Mouse (Mus musculus) spleen, embryonic (tissue): ENCODE data around the gene Tm7sf3.
"Not testable (repeated sequence)": the region's sequence is repeated elsewhere in the genome, so short reads cannot be mapped to it uniquely, and the experiment has no call there.

ENCODE experiments used
- CTCF ChIA-PET: fragments of 350-600 bp; sonication (Branson Sonifier 250); formaldehyde crosslinking; loops from one replicate; lab custom pipeline; 2022; lab: Charles Lee

Tm7sf3 gene

DNA sequence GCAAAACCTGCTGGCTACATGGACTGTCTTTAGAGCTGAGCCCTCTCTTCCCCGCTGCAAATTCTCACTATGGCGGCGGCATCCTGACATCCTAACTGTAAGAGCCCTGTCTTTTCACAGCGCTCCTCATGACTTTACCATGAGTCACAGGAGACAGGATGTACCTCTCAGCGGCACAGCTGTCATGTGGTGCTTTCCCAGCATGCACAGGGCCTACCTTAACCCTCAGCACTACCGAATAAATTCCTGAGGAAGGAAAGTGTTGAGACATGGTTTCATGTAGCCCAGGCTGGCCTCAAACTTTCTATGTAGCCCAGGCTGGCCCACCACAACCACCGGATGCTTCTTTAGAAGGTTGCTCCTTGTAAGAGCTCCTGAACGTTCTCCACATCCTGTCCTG is 26.7 kb downstream of the Tm7sf3 start:
- CTCF ChIA-PET, result no interaction called here

GRCm38 (mm10) chr6:146614541-146614940 is 28.1 kb downstream of the Tm7sf3 start:
- CTCF ChIA-PET, result no interaction called here

GRCm38 (mm10) chr6:146613907-146614306 is 28.7 kb downstream of the Tm7sf3 start:
- CTCF ChIA-PET, result no interaction called here

- CTCF ChIA-PET, result interaction anchor here (0.6 kb wide), 1 partner anchor 1519 kb away, joined by 3 read pairs; no protein-coding TSS in a partner anchor
Observed at GRCm38 (mm10) chr6:146612736-146613135, 29.9 kb downstream of the Tm7sf3 start.

DNA sequence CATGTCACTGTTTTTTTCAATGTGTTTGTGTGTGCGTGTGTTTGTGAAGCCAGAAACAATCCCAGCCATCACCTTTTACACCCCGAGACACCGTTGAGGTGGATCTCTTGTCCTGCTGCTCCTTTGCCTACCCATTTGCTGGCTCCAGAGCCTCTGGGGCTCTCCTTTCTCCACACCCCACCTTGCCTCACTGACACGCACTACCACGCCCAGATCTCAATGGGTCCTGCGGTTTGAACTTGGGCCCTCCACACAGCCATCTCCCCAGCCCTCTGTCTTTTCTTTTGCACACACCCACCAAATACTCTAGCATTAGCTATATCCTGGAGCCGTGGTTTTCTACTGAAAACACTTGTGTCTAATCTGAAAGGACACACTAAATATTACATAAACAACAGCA is 30.7 kb downstream of the Tm7sf3 start:
- CTCF ChIA-PET, result no interaction called here

- CTCF ChIA-PET, result no interaction called here
Observed at GRCm38 (mm10) chr6:146611385-146611784, 31.2 kb downstream of the Tm7sf3 start.

DNA sequence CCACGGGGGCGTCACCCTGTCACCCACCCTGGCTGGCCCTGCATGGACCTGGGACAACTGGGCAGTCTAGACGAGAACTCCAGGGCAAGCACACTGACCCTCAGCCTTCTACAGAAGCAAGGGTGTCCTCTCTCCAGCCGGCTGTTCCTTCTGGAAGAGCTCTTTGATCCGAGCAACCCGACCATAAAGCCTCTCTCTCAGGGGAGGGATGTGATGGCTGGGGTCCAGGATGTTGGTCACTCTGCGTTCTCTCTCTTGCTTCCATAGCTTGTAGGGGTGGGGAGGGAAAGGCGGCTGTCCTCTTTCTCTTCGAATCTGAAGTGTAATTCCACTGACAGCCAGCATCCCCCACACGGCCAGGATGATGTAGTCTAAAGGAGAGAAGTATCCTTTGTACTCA is 39.0 kb downstream of the Tm7sf3 start:
- CTCF ChIA-PET, result no interaction called here

DNA sequence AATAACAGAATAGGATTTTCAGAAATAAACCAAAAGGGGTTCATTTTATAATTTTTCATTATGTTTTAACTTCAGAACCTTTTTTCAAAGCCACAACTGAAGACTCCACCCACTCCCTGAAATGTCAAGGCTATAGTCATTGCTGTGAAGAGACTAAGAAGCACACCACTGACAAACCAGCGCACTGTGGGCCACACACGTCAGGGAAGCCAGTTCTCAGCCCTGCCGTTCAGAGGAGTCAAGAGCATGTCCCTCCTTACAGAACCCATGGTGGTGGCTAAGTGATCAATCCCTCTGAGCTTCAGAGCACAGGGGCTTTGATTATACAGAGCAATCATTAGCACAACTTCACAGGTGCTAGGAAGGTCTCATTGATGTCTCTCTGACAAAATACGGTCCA is 40.0 kb downstream of the Tm7sf3 start:
- CTCF ChIA-PET, result no interaction called here

DNA sequence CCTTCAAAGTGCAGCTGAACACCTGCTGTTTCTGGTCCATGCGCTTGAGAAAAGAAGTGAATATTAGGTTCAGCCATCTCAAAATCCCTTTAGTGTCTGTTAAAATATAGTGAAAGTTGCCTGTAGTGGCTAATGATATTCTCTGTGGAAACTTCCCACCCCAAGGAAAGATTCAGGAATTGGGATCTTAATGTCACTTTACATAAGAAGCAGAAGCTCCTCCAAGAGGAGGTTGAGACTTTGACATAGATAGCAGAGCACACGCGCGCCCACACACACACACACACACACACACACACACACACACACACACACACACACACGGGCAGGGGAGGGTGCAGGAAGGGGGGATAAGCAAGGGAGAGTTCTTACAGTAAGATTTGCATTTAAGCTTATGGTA is 57.5 kb downstream of the Tm7sf3 start:
- CTCF ChIA-PET, result no interaction called here

DNA sequence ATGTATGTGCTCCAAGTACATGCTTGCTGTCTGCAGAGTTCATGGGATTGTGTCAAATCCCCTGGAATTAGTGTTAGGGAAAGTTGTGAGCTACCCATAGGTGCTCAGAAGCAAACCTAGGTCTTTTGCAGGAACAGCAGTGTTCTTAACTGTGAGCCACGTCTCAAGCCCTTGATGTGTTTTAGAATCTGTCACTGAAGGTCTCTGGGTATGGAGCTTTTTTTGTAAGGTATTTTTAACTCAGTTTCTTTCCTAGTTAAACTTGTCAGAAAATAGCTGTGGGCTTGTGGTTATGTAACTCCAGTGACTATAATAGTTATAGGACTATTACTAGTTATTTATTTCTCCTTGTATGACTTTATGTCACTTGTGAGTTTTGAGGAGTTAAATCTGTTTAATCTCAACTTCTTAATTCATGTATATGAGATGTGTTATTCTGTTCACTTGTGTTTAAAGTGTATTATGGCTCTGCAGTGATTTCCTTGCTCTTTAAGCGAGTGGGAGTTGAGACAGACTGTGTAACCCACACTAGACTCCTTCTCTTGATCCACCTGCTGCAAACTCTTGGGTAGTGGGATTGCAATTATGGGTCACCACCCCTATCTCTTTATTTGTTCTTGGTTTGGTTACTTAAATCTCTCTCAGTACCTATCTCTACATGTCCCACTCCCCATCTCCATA is 59.1 kb downstream of the Tm7sf3 start:
- CTCF ChIA-PET, result no interaction called here

DNA sequence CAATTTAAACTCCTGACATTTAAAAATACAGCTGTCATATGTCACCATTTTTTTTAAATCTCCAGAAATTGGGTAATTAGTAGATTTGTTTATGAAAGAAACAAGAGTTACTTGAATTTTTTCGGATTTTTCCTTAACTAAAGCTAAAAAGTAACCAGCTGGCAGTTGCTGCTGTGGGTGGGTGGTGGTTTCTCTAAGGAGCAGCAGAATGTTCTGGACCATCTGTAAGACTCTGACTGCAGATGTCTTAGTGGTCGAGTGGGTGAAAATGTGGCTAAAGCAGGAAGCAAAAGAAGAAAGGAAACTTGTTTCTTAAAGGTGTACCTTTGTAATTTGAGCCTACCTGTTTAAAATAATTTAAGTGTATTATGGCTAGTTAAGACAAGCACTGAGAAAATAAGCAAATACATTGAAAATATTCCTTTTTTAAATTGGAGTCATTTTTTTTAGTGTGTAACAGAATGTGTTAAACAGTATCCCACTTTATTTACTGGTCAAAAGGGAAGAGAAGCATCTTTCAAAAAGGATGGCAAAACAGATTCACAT is 62.2 kb downstream of the Tm7sf3 start:
- CTCF ChIA-PET, result interaction anchor here (0.9 kb wide), 1 partner anchor 23 kb away, joined by 3 read pairs; no protein-coding TSS in a partner anchor

- CTCF ChIA-PET, result no interaction called here
Observed at GRCm38 (mm10) chr6:146578586-146578985, 64.0 kb downstream of the Tm7sf3 start.

GRCm38 (mm10) chr6:146578111-146578531 is 64.5 kb downstream of the Tm7sf3 start:
- CTCF ChIA-PET, result no interaction called here

DNA sequence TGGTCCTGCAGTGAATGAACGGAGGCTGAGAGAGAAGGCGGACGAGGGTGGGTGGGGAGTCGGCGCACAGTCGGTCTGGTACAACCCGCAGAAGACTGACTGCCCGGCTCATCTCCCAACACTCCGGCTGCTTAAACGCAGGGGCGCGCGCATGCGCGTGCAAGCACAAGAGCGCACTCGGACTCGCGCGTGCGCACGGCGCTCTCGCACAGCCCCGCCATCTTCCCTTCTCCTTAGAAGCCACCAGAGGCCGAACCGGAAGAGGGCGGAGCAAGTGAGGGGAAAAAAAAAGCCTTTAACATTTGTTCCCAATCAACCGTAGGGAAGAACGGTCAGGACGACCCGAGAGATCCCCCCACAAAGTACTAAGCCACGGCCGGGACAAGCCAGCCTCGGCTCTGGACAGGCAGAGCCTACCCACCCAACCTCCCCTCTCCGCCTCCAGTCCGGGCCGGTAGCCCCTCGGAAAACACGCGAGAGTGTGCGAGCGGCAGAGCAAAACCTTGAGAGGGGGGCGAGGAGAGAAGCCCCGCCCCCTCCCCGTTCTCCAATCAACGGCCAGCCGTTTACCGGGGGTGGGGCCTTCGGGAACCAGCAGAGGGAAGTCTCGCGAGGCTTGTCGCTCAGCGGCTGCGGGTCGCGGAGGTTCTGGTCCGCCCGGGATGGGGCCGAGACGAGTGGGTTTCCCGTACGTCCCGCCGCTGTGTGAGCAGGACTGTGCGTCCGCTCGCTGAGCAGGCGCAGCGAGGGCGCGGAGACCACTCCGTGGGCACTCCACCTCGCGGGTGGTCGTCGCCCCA is 65.1 kb downstream of the Tm7sf3 start, which contains the start of gene Ints13:
Ints13 (minus strand) TSS at position 526 of the 800 bp plus-strand sequence.
- CTCF ChIA-PET, result no interaction called here

DNA sequence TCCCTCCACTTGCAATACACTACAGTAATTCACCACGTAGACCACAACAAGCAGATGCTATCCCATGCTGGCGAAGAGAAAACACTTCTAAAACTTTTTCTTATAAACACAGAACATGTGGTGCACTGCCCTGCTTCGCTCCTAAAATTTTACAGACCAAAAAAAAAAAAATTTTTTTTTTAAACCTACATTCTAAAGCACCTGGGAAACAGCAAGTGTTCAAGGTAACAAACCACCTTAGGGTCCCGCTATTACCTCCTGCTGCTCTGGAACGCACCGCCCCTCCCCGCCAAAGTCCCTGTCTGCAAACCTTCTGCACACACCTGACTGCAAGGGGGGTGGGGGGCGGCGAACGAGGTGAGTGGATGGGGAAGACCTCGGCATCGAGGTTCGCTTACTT is 65.7 kb downstream of the Tm7sf3 start, which contains the start of gene Fgfr1op2:
Fgfr1op2 (plus strand) TSS at position 301 of the 400 bp plus-strand sequence.
- CTCF ChIA-PET, result no interaction called here

DNA sequence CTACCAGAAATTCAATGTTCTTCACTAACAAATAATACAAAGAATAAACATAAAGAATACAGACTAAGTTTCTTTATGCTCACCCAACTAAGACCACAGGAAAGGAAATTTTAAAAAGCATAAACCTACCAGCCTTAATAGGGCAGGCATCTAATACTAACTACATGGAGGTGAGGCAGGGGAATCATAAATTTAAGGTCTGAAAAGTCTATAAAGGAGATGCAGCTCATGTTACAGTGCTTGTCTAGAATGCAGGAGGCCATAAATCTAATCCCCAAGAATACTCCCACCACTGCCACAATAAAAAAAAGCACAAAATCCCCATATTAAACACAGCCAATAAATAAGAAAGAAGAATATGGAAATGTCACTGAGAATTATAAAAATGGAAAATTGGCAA is 70.6 kb downstream of the Tm7sf3 start:
- CTCF ChIA-PET, result no interaction called here

- CTCF ChIA-PET, result not testable (repeated sequence)
Observed at GRCm38 (mm10) chr6:146562461-146562860, 80.2 kb downstream of the Tm7sf3 start.
